Mouse (Mus musculus): Measurements from ENCODE around the gene P2ry12. TPM values are rescaled to one million over a fixed set of nuclear protein-coding genes. Genes with fewer than 3 reads are reported as not detected.

Gene P2ry12
- polyA plus RNA-seq, 1 experiment from 2014 or later, result 3.8 TPM

GRCm38 (mm10) chr3:59197329-59197948 is 65.2 kb downstream of the P2ry12 start:
- Histone ChIP-seq H3K9ac (replicated peaks; ENCODE audit: low read depth) (no peak overlapping the region), H3K36me3 (ENCODE audit: insufficient read depth, low read length) (no peaks in the 10 kb centered on the region), H3K9me3 (ENCODE audit: low read length) (no peaks in the 10 kb centered on the region), H3K4me1 (ENCODE audit: insufficient read depth, low read depth, low read length) (no peaks in the 10 kb centered on the region), H3K27ac (ENCODE audit: low read length) (no peak overlapping the region), H3K4me2 (replicated peaks; ENCODE audit: low read depth, low read length) (no peak overlapping the region), H3K4me3 (ENCODE audit: low read depth, low read length) (no peak overlapping the region), H3K27me3 (replicated peaks; ENCODE audit: insufficient read depth, low read length) (no peaks in the 10 kb centered on the region)
- DNase-seq (ENCODE audit: low spot score) (no peak), ATAC-seq (no peak)
- TF ChIP-seq EP300 (IDR thresholded peaks at IDR 0.05) (no peak), CTCF (IDR thresholded peaks at IDR 0.05) (no peak)
- 66% methylated on average over 4 of the region's 4 CpGs for WGBS

- Histone ChIP-seq H3K36me3 (ENCODE audit: insufficient read depth, low read length) (no peaks in the 10 kb centered on the region), H3K4me1 (ENCODE audit: insufficient read depth, low read depth, low read length) (no peaks in the 10 kb centered on the region), H3K27ac (ENCODE audit: low read length) (no peak within 1 kb of the TSS), H3K9ac (replicated peaks; ENCODE audit: low read depth) (no peak within 1 kb of the TSS), H3K9me3 (ENCODE audit: low read length) (no peaks in the 10 kb centered on the region), H3K4me3 (ENCODE audit: low read depth, low read length) (no peak within 1 kb of the TSS), H3K4me2 (replicated peaks; ENCODE audit: low read depth, low read length) (no peak within 1 kb of the TSS), H3K27me3 (replicated peaks; ENCODE audit: insufficient read depth, low read length) (no peaks in the 10 kb centered on the region)
- no peak for DNase-seq (ENCODE audit: low spot score)
- no peak for ATAC-seq
- TF ChIP-seq EP300 (IDR thresholded peaks at IDR 0.05), result no peak
- no peak for TF ChIP-seq CTCF (IDR thresholded peaks at IDR 0.05)
- WGBS, result 83% methylated on average over 7 of the region's 7 CpGs
Observed at GRCm38 (mm10) chr3:59194938-59195337, 67.7 kb downstream of the P2ry12 start, which contains the start of gene Gpr87. TSS of gene Gpr87 (minus strand) at chr3:59195104.

- no peaks in the 10 kb centered on the region for H3K36me3 ChIP-seq (ENCODE audit: insufficient read depth, low read length)
- no peaks in the 10 kb centered on the region for H3K4me1 ChIP-seq (ENCODE audit: insufficient read depth, low read depth, low read length)
- H3K27me3 ChIP-seq (replicated peaks; ENCODE audit: insufficient read depth, low read length), result no peaks in the 10 kb centered on the region
- H3K9me3 ChIP-seq (ENCODE audit: low read length), result no peaks in the 10 kb centered on the region
- H3K9ac ChIP-seq (replicated peaks; ENCODE audit: low read depth), result no peak overlapping the region
- ATAC-seq, result no peak
- 82% methylated on average over 7 of the region's 7 CpGs for WGBS
- no peak overlapping the region for H3K4me3 ChIP-seq (ENCODE audit: low read depth, low read length)
- H3K27ac ChIP-seq (ENCODE audit: low read length), result no peak overlapping the region
- TF ChIP-seq EP300 (IDR thresholded peaks at IDR 0.05), result no peak
- no peak for TF ChIP-seq CTCF (IDR thresholded peaks at IDR 0.05)
- no peak for DNase-seq (ENCODE audit: low spot score)
- no peak overlapping the region for H3K4me2 ChIP-seq (replicated peaks; ENCODE audit: low read depth, low read length)
Observed at GRCm38 (mm10) chr3:59194099-59194498, 68.6 kb downstream of the P2ry12 start.

GRCm38 (mm10) chr3:59191674-59192073 is 71.0 kb downstream of the P2ry12 start:
- Histone ChIP-seq H3K4me3 (ENCODE audit: low read depth, low read length) (no peak overlapping the region), H3K27ac (ENCODE audit: low read length) (no peak overlapping the region), H3K4me1 (ENCODE audit: insufficient read depth, low read depth, low read length) (no peaks in the 10 kb centered on the region), H3K27me3 (replicated peaks; ENCODE audit: insufficient read depth, low read length) (no peaks in the 10 kb centered on the region), H3K36me3 (ENCODE audit: insufficient read depth, low read length) (no peaks in the 10 kb centered on the region), H3K4me2 (replicated peaks; ENCODE audit: low read depth, low read length) (no peak overlapping the region), H3K9me3 (ENCODE audit: low read length) (no peaks in the 10 kb centered on the region), H3K9ac (replicated peaks; ENCODE audit: low read depth) (no peak overlapping the region)
- ATAC-seq (no peak), DNase-seq (ENCODE audit: low spot score) (no peak)
- TF ChIP-seq CTCF (IDR thresholded peaks at IDR 0.05) (no peak), EP300 (IDR thresholded peaks at IDR 0.05) (no peak)
- WGBS, result 94% methylated on average over 6 of the region's 6 CpGs

- Histone ChIP-seq H3K36me3 (ENCODE audit: insufficient read depth, low read length) (no peaks in the 10 kb centered on the region), H3K4me2 (replicated peaks; ENCODE audit: low read depth, low read length) (no peak overlapping the region), H3K9ac (replicated peaks; ENCODE audit: low read depth) (no peak overlapping the region), H3K4me1 (ENCODE audit: insufficient read depth, low read depth, low read length) (no peaks in the 10 kb centered on the region), H3K4me3 (ENCODE audit: low read depth, low read length) (no peak overlapping the region), H3K9me3 (ENCODE audit: low read length) (no peaks in the 10 kb centered on the region), H3K27me3 (replicated peaks; ENCODE audit: insufficient read depth, low read length) (no peaks in the 10 kb centered on the region), H3K27ac (ENCODE audit: low read length) (no peak overlapping the region)
- no peak for TF ChIP-seq EP300 (IDR thresholded peaks at IDR 0.05)
- no peak for TF ChIP-seq CTCF (IDR thresholded peaks at IDR 0.05)
- 68% methylated on average over 4 of the region's 4 CpGs for WGBS
- ATAC-seq (no peak), DNase-seq (ENCODE audit: low spot score) (no peak)
Observed at GRCm38 (mm10) chr3:59187336-59187735, 75.3 kb downstream of the P2ry12 start.

GRCm38 (mm10) chr3:59185662-59186061 is 77.0 kb downstream of the P2ry12 start:
- Histone ChIP-seq H3K4me1 (ENCODE audit: insufficient read depth, low read depth, low read length) (no peaks in the 10 kb centered on the region), H3K9me3 (ENCODE audit: low read length) (no peaks in the 10 kb centered on the region), H3K4me3 (ENCODE audit: low read depth, low read length) (no peak overlapping the region), H3K9ac (replicated peaks; ENCODE audit: low read depth) (no peak overlapping the region), H3K27ac (ENCODE audit: low read length) (no peak overlapping the region), H3K4me2 (replicated peaks; ENCODE audit: low read depth, low read length) (no peak overlapping the region), H3K36me3 (ENCODE audit: insufficient read depth, low read length) (no peaks in the 10 kb centered on the region), H3K27me3 (replicated peaks; ENCODE audit: insufficient read depth, low read length) (no peaks in the 10 kb centered on the region)
- DNase-seq (ENCODE audit: low spot score) (no peak), ATAC-seq (no peak)
- 55% methylated on average over 4 of the region's 4 CpGs for WGBS
- TF ChIP-seq EP300 (IDR thresholded peaks at IDR 0.05) (no peak), CTCF (IDR thresholded peaks at IDR 0.05) (no peak)

GRCm38 (mm10) chr3:59182129-59182528 is 80.5 kb downstream of the P2ry12 start:
- TF ChIP-seq CTCF (IDR thresholded peaks at IDR 0.05) (no peak), EP300 (IDR thresholded peaks at IDR 0.05) (no peak)
- H3K9me3 ChIP-seq (ENCODE audit: low read length), result no peaks in the 10 kb centered on the region
- H3K4me1 ChIP-seq (ENCODE audit: insufficient read depth, low read depth, low read length), result no peaks in the 10 kb centered on the region
- no peak overlapping the region for H3K4me3 ChIP-seq (ENCODE audit: low read depth, low read length)
- no peaks in the 10 kb centered on the region for H3K36me3 ChIP-seq (ENCODE audit: insufficient read depth, low read length)
- no peak for ATAC-seq
- H3K4me2 ChIP-seq (replicated peaks; ENCODE audit: low read depth, low read length), result no peak overlapping the region
- H3K27me3 ChIP-seq (replicated peaks; ENCODE audit: insufficient read depth, low read length), result no peaks in the 10 kb centered on the region
- H3K27ac ChIP-seq (ENCODE audit: low read length), result no peak overlapping the region
- DNase-seq (ENCODE audit: low spot score), result no peak
- H3K9ac ChIP-seq (replicated peaks; ENCODE audit: low read depth), result no peak overlapping the region
